Mouse (Mus musculus) ES-Bruce4 (cell line): ENCODE measurements around the gene Gpr132. TPM values are rescaled to one million over a fixed set of nuclear protein-coding genes. Genes with fewer than 3 reads are reported as not detected.

Experiments
- H3K27ac ChIP-seq: 2 replicates; pipeline ENCODE4 v1.5.1; 2012; ENCODE audit warnings: low read length, inconsistent platforms; ENCODE audit not compliant: insufficient read depth
- H3K27me3 ChIP-seq: 2 replicates; pipeline ENCODE4 v1.6.1; 2012; ENCODE audit warnings: mild to moderate bottlenecking, low read length, inconsistent platforms; ENCODE audit not compliant: control insufficient read depth, poor library complexity, insufficient read depth, severe bottlenecking
- H3K36me3 ChIP-seq: 2 replicates; pipeline ENCODE4 v1.6.1; 2012; ENCODE audit warnings: inconsistent platforms, mild to moderate bottlenecking, low read length, moderate library complexity; ENCODE audit not compliant: control insufficient read depth, poor library complexity, insufficient read depth, severe bottlenecking
- H3K4me1 ChIP-seq: one replicate; pipeline ENCODE4 v1.8.1; 2011; ENCODE audit warnings: low read length; ENCODE audit not compliant: control insufficient read depth, insufficient read depth
- H3K4me3 ChIP-seq: 2 replicates; pipeline ENCODE4 v1.5.1; 2011; ENCODE audit warnings: low read depth, mild to moderate bottlenecking, low read length
- H3K9ac ChIP-seq: 2 replicates; pipeline ENCODE4 v1.6.1; 2012; ENCODE audit warnings: low read depth, mild to moderate bottlenecking, inconsistent platforms; ENCODE audit not compliant: poor library complexity, severe bottlenecking
- H3K9me3 ChIP-seq: replicated peaks from 2 replicates; pipeline ENCODE4 v1.6.1; 2012; ENCODE audit warnings: mild to moderate bottlenecking, low read length, inconsistent platforms; ENCODE audit not compliant: control insufficient read depth, poor library complexity, insufficient read depth, severe bottlenecking
- CTCF ChIP-seq: IDR thresholded peaks from one replicate; pipeline ENCODE4 v1.8.1; 2011; ENCODE audit warnings: low read depth, low read length
- EP300 ChIP-seq: IDR thresholded peaks from 2 replicates; pipeline ENCODE4 v1.6.1; 2011; ENCODE audit warnings: low read depth, low read length; ENCODE audit not compliant: insufficient read depth
- POLR2A ChIP-seq: IDR thresholded peaks from one replicate; pipeline ENCODE4 v1.8.1; 2011; ENCODE audit warnings: low read length; ENCODE audit not compliant: insufficient read depth
- polyA plus RNA-seq: library from polyadenylated mRNA; stranded (reverse); fragments of >200 nt; gene quantifications from 2 replicates; pipeline ENCODE4 v1.2.4, GENCODE M21; 2011; ENCODE audit warnings: low read depth; ENCODE audit not compliant: missing spikeins, insufficient read depth, insufficient read length

The Gpr132 gene
- polyA plus RNA-seq, 1 experiment = 0.64 TPM

GRCm38 (mm10) chr12:112881301-112881815 is 13.3 kb upstream of the Gpr132 start:
- H3K9me3 ChIP-seq = peaks cover 7% of the 10 kb centered on the region
- H3K9ac ChIP-seq = no peak overlapping the region
- no peaks in the 10 kb centered on the region for H3K27me3 ChIP-seq
- H3K4me1 ChIP-seq = no peaks in the 10 kb centered on the region
- TF ChIP-seq CTCF (no peak), EP300 (no peak), POLR2A (no peak)
- H3K36me3 ChIP-seq = no peaks in the 10 kb centered on the region
- H3K4me3 ChIP-seq = no peak overlapping the region
- H3K27ac ChIP-seq = no peak overlapping the region

DNA sequence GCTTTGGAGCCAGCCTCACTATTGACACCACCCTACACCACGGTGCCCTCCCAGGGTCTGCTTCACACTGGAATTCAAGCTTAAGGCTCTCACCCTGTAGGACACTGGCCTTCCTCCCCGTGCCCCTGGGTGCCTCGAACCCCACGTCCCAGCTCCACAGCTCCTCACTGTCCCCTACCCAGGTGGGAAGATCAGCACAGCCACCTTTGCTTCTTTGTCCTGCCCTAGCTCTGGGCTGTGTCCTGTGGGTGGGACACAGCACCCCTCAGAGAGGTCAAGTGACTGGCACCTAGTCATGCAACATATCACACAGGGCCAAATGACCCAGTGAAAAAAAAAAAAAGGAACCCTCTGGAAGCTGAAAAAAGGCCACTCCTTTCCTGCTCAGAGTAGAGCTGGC is 12.6 kb upstream of the Gpr132 start:
- no peaks in the 10 kb centered on the region for H3K36me3 ChIP-seq
- no peaks in the 10 kb centered on the region for H3K4me1 ChIP-seq
- H3K4me3 ChIP-seq = no peak overlapping the region
- no peak overlapping the region for H3K9ac ChIP-seq
- no peaks in the 10 kb centered on the region for H3K9me3 ChIP-seq
- no peak overlapping the region for H3K27ac ChIP-seq
- no peaks in the 10 kb centered on the region for H3K27me3 ChIP-seq
- TF ChIP-seq EP300 = no peak
- no peak for TF ChIP-seq POLR2A
- TF ChIP-seq CTCF = no peak

DNA sequence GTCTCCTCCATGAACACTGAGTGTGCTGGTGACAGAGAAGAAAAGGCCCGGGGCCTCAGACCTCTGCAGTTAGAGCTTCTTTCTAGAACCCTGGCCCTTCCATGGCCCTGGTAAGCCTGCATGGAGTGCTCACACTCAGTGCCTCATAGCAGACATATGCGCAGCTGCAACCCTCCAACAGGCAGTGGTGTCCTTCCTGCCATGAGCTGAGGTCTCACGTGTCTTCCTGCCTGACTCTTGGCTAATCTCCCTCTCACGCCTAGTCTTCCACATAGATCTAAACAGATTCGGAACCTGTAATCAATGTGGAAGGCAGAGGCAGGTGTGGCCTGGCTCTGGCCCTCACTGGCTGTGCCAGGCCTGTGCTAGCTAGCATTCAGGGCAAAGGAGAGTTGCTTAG is 11.7 kb upstream of the Gpr132 start:
- Histone ChIP-seq H3K27me3 (no peaks in the 10 kb centered on the region), H3K4me1 (no peaks in the 10 kb centered on the region), H3K27ac (no peak overlapping the region), H3K9ac (no peak overlapping the region), H3K36me3 (no peaks in the 10 kb centered on the region), H3K9me3 (no peaks in the 10 kb centered on the region), H3K4me3 (no peak overlapping the region)
- TF ChIP-seq EP300 (no peak), POLR2A (no peak), CTCF (no peak)

- Histone ChIP-seq H3K9ac (peak overlapping the region; percentile 6; the same call in 1 of the 2 replicates), H3K4me1 (no peaks in the 10 kb centered on the region), H3K27ac (no peak overlapping the region), H3K9me3 (no peaks in the 10 kb centered on the region), H3K27me3 (no peaks in the 10 kb centered on the region), H3K36me3 (no peaks in the 10 kb centered on the region), H3K4me3 (peak overlapping the region; percentile 20)
- TF ChIP-seq POLR2A = no peak
- no peak for TF ChIP-seq CTCF
- 0 out of 2 replicates have a peak, but pooled peaks have one; percentile 10 for TF ChIP-seq EP300
These were observed 9.6 kb upstream of the Gpr132 start for GRCm38 (mm10) chr12:112877607-112878020.

- Histone ChIP-seq H3K27me3 (no peaks in the 10 kb centered on the region), H3K4me3 (peak overlapping the region; percentile 20), H3K4me1 (no peaks in the 10 kb centered on the region), H3K9me3 (no peaks in the 10 kb centered on the region), H3K27ac (no peak overlapping the region), H3K9ac (peak overlapping the region; percentile 6; the same call in 1 of the 2 replicates), H3K36me3 (no peaks in the 10 kb centered on the region)
- TF ChIP-seq EP300 (no peak), CTCF (no peak), POLR2A (no peak)
These were observed 9.1 kb upstream of the Gpr132 start for GRCm38 (mm10) chr12:112877073-112877576.

DNA sequence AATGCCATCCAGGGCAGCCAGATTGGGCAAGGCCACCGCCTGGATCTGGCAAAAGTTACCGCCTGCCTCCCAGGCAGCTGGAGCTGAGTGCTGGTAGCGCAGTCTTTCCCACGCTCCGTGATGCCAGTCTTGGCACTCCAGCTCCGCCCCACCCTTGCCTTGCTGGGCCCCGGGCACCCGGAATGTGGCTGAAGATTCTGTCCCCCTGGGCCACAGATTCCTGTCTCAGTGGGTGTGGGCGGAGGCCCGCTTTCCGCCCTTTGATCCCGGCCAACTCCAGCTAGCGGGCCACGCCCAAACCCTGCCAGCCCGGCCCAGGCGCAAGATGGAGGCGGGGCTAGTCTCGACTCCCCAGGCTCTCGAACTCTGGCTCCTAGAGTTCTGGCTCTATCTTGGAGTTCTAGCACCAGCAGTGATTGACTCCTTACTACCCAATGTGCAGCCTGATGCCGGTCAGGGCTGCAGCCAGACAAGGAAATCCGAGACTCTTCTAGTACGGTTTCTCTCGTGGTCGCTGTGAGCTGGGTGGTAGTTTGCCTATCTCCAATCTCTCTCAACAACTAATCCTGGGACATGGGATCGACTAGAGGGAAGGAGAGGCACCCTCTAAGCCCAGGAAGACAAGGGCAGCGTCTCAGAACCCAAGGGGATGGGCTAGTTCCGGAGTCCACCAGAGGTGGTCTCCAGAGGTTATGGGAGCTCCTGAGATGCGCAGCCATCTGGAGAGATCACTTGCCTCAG is 8.5 kb upstream of the Gpr132 start:
- Histone ChIP-seq H3K4me3 (peak overlapping the region; percentile 10; the same call in 1 of the 2 replicates), H3K9ac (no peak overlapping the region), H3K27me3 (no peaks in the 10 kb centered on the region), H3K9me3 (no peaks in the 10 kb centered on the region), H3K36me3 (no peaks in the 10 kb centered on the region), H3K4me1 (no peaks in the 10 kb centered on the region), H3K27ac (no peak overlapping the region)
- no peak for TF ChIP-seq POLR2A
- TF ChIP-seq CTCF = no peak
- no peak for TF ChIP-seq EP300
